Mouse (Mus musculus): ENCODE results near the gene Radil.

DNA sequence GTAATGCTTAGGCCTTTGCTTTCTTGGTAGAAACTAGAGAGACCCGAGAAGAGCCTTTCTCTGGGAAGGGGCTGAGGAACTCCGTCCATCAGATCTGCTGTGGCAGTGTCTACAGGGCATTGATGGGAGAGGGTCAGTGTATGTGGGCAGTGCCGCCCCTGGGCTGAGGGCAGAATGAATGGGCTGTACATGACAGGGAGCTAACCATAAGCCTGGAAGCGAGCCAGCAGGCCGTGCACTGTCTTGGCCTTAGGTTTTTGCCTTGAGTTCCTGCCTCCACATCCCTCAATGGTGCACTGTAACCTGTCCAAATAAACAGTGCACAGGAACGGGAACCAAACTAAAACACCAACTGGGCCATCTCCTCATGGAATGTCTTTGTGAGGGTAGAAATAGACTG lies 45.8 kb upstream of the Radil start:
- TF ChIP-seq GATA1 (IDR thresholded peaks at IDR 0.05; ENCODE audit: borderline replicate concordance, low read length) (no peak), FLI1 (IDR thresholded peaks at IDR 0.05; ENCODE audit: low read length) (no peak)
